ENCODE assay signal across 7 mouse cellular contexts in the genomic region with DNA sequence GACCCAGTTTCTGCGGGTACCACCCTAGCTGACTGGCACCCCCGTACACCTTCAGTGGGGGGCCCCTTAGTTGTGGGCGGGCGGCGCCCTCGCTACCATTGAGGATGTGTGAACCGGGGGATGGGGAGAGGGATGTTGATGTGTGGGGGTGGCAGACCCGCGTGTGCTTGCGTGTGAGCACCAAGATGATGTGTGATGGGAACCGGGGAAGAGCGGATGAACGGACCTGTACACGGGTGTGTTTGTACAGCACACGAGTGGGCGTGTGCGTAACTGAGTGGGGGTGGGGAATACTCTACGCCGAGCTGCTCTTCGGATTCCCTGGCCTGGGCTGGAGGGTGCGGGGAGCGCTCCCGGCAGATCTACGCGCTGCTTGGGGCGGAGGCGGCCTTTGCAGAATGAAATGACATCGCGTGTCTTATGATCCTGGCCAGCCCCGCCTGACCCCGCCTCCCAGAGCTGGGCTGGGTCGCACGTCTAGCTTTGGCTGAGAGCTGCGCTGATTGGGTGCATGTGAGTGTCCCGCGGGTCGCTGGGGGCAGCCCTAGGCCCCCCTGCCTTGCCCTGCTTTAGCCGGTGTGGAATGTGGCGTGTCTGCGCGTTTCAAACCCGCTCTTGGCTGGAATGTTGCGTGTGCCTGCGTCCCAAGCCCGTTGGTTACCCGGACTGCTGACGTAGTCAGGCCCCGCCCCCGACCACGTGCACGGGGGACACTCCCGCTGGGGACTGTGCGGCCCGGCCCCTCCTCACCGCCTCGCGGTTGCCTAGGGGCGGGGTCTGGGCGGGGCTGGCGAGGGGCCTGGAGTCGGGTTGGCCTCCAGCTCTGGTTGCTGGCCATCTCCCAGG. TPM values are rescaled to one million over a fixed set of nuclear protein-coding genes. Genes with fewer than 3 reads are reported as not detected.
DNase-seq lines count a peak whose midpoint lies in the region; ATAC-seq and TF ChIP-seq lines count a peak whose summit lies in the region.

No protein-coding gene starts in this region.

- no peaks in the 10 kb centered on the region for H3K9me3 ChIP-seq in intestine, postnatal 0 days (ENCODE audit: control insufficient read depth)
- no peaks in the 10 kb centered on the region for H3K9me3 ChIP-seq in midbrain, embryonic 12.5 days

- H3K27me3 ChIP-seq in intestine, postnatal 0 days (replicated peaks; ENCODE audit: control insufficient read depth, insufficient read depth, low read length) = no peaks in the 10 kb centered on the region
- peaks cover 14% of the 10 kb centered on the region for H3K27me3 ChIP-seq in midbrain, embryonic 12.5 days
- H3K27me3 ChIP-seq in small intestine, adult 2 months (ENCODE audit: control insufficient read depth, insufficient read depth, low read length) = no peaks in the 10 kb centered on the region

- intact Hi-C loops in left cerebral cortex, postnatal 4 days (cut with DNase I) = no loop called here

- peaks cover 16% of the 10 kb centered on the region; the same call in 1 of the 2 replicates for H3K4me1 ChIP-seq in intestine, postnatal 0 days (replicated peaks; ENCODE audit: control insufficient read depth, insufficient read depth, low read length)
- peaks cover 38% of the 10 kb centered on the region for H3K4me1 ChIP-seq in midbrain, embryonic 12.5 days
- peaks cover 36% of the 10 kb centered on the region for H3K4me1 ChIP-seq in small intestine, adult 2 months (ENCODE audit: control insufficient read depth, insufficient read depth, insufficient read length, low read length)

- peaks cover 7% of the 10 kb centered on the region; the same call in 1 of the 2 replicates for H3K36me3 ChIP-seq in intestine, postnatal 0 days (ENCODE audit: control insufficient read depth, insufficient read depth)
- H3K36me3 ChIP-seq in midbrain, embryonic 12.5 days = peaks cover 3% of the 10 kb centered on the region; the same call in 1 of the 2 replicates
- no peaks in the 10 kb centered on the region for H3K36me3 ChIP-seq in small intestine, adult 2 months (ENCODE audit: control insufficient read depth, insufficient read depth, low read length)

- H3K4me2 ChIP-seq in intestine, postnatal 0 days (replicated peaks; ENCODE audit: low read depth) = peak overlapping the region; percentile 89
- H3K4me2 ChIP-seq in midbrain, embryonic 12.5 days (replicated peaks) = peak overlapping the region; percentile 92

- peak; percentile 88 for TF ChIP-seq POLR2A in small intestine, adult 2 months (IDR thresholded peaks at IDR 0.05; ENCODE audit: low read depth, low read length)

- DNase-seq in adrenal gland, adult 8-10 months = peak; percentile 100
- DNase-seq in embryo, embryonic 9.5 days (ENCODE audit: extremely low spot score) = peak; percentile 100
- peak; percentile 69 for DNase-seq in gonadal fat pad, adult 2 months (ENCODE audit: low read depth)
- peak; percentile 100 for DNase-seq in left cerebral cortex, postnatal 4 days

- TF ChIP-seq CTCF in intestine, postnatal 0 days (IDR thresholded peaks at IDR 0.05; ENCODE audit: low read depth) = 0 out of 2 replicates have a peak, but pooled peaks have one; percentile 2
- no peak for TF ChIP-seq CTCF in small intestine, adult 2 months (IDR thresholded peaks at IDR 0.05; ENCODE audit: extremely low read depth, insufficient read length, insufficient replicate concordance, low read depth, low read length)

- ATAC-seq in intestine, postnatal 0 days = peak; percentile 71
- ATAC-seq in midbrain, embryonic 12.5 days (ENCODE audit: low FRiP score, low read depth) = peak; percentile 82

- H3K9ac ChIP-seq in intestine, postnatal 0 days (ENCODE audit: low read depth, low read length) = peak overlapping the region; percentile 89
- H3K9ac ChIP-seq in midbrain, embryonic 12.5 days (replicated peaks) = peak overlapping the region; percentile 90

- WGBS in intestine, postnatal 0 days = under 1% methylated on average over 61 of the region's 61 CpGs
- under 1% methylated on average over 61 of the region's 61 CpGs for WGBS in midbrain, embryonic 12.5 days
- under 1% methylated on average over 61 of the region's 61 CpGs for WGBS in small intestine, adult 2 months

- peak overlapping the region; percentile 95 for H3K27ac ChIP-seq in intestine, postnatal 0 days (ENCODE audit: low read depth, low read length)
- H3K27ac ChIP-seq in midbrain, embryonic 12.5 days (replicated peaks) = peak overlapping the region; percentile 91
- peak overlapping the region; percentile 96 for H3K27ac ChIP-seq in small intestine, adult 2 months (ENCODE audit: insufficient read depth, low read depth, low read length)

- H3K4me3 ChIP-seq in intestine, postnatal 0 days (ENCODE audit: low read depth, low read length) = peak overlapping the region; percentile 82
- peak overlapping the region; percentile 93 for H3K4me3 ChIP-seq in midbrain, embryonic 12.5 days
- H3K4me3 ChIP-seq in small intestine, adult 2 months (ENCODE audit: low read depth, low read length) = peak overlapping the region; percentile 64

RNA-seq across cellular contexts. Expression of gene Mnt, which starts 1.1 kb away (rescaled TPM):
- total RNA-seq in adrenal gland, adult 8-10 months (2022) = 10 to 100 TPM; 24.4 to 36.0 (median 27.1) TPM
- 11.5 and 18.8 TPM in 2 replicates for polyA plus RNA-seq in gonadal fat pad, adult 2 months (2012; rRNA removed)
- 5.3 and 5.8 TPM in 2 replicates for polyA plus RNA-seq in intestine, postnatal 0 days (2015; fragmentation: Nextera tagmentation; extraction: Ambion mirVana)
- total RNA-seq in left cerebral cortex, postnatal 4 days (2021) = 10 to 100 TPM; 36.7 to 36.8 TPM
- polyA plus RNA-seq in midbrain, embryonic 12.5 days (2016; fragmentation: Nextera tagmentation; extraction: Ambion mirVana) = 8.7 TPM in 2 replicates
- 9.5 and 23.6 TPM in 2 replicates for polyA plus RNA-seq in small intestine, adult 2 months (2012; rRNA removed)

Comparison
In these comparisons a context has a peak if more than half of its experiments do, and no peak if none do; other contexts are left out.
1. Peak in every context shown above with its lines: DNase-seq, ATAC-seq, H3K4me3 ChIP-seq and H3K27ac ChIP-seq.